Mouse (Mus musculus): ENCODE data around the gene Cant1. TPM values are rescaled to one million over a fixed set of nuclear protein-coding genes. Genes with fewer than 3 reads are reported as not detected.

Gene Cant1
- 61.5 TPM for polyA plus RNA-seq (2017; shearing (Covaris generic))

GRCm38 (mm10) chr11:118418834-118419504 is at the start of gene Cant1:
TSS of gene Cant1 (minus strand) at chr11:118419086.

GRCm38 (mm10) chr11:118427986-118428385 is 9.1 kb upstream of the Cant1 start, which contains the start of gene C1qtnf1:
TSS of gene C1qtnf1 (plus strand) at chr11:118428203.

GRCm38 (mm10) chr11:118401760-118402280 is 17.1 kb downstream of the Cant1 start, which contains the start of gene Lgals3bp:
TSS of gene Lgals3bp (minus strand) at chr11:118402092.

Other genes starting within 250 kb of the Cant1 start
- gene Cyth1, start 170.5 kb downstream of the Cant1 start, polyA plus RNA-seq (2017; shearing (Covaris generic)) = 323 TPM
- gene Usp36, start 128.8 kb downstream of the Cant1 start, polyA plus RNA-seq (2017; shearing (Covaris generic)) = 33.7 TPM
- 0.15 TPM for gene Cep295nl, start 76.6 kb downstream of the Cant1 start, polyA plus RNA-seq (2017; shearing (Covaris generic))
- 5.8 TPM for gene Timp2, start 63.3 kb downstream of the Cant1 start, polyA plus RNA-seq (2017; shearing (Covaris generic))
- gene Lgals3bp, start 17.0 kb downstream of the Cant1 start, polyA plus RNA-seq (2017; shearing (Covaris generic)) = 134 TPM
- gene C1qtnf1, start 9.1 kb upstream of the Cant1 start, polyA plus RNA-seq (2017; shearing (Covaris generic)) = not detected
- gene Engase, start 57.7 kb upstream of the Cant1 start, polyA plus RNA-seq (2017; shearing (Covaris generic)) = 13.6 TPM

Data from inflammation-experienced regulatory T-cells, adult 16 weeks (primary cell).